Mouse (Mus musculus): ENCODE measurements around the gene Adcy1.
A peak's percentile ranks its signal among the peaks of the same experiment; 100 is the strongest.

Gene Adcy1

GRCm38 (mm10) chr11:7226200-7226599 lies 162.9 kb downstream of the Adcy1 start:
- peak; percentile 61 for DNase-seq

- DNase-seq = no peak
Measured at GRCm38 (mm10) chr11:7226810-7227550, 163.7 kb downstream of the Adcy1 start.

- DNase-seq = no peak
Measured at GRCm38 (mm10) chr11:7228107-7228506, 164.8 kb downstream of the Adcy1 start.
